Mouse (Mus musculus): ENCODE measurements around the gene Pdzk1. TPM values are rescaled to one million over a fixed set of nuclear protein-coding genes. Genes with fewer than 3 reads are reported as not detected.

Gene Pdzk1
- polyA plus RNA-seq, 1 experiment = 2.4 TPM

DNA sequence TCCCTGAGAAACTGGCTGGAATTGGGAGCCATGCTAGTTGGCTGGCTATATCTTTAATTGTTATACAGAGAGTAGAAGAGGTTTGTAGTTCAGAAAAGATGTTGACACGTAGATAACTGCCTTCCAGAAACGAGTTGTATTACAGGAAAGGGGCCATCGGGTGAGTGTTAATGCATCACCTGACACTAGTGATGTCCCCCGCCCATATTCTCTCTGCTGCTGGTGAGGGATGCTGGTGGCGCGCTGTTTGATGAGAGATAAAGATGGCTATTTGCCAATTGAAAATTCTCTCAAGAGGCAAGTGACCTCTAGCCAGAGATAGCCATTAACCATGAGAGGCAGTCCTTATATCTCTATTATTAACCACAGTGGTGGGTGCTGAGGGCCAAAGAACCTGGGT lies 23.5 kb downstream of the Pdzk1 start:
- H3K4me1 ChIP-seq (ENCODE audit: control insufficient read depth, insufficient read depth, low read length) = peaks cover 4% of the 10 kb centered on the region
- H3K9ac ChIP-seq (ENCODE audit: low read depth, poor library complexity, severe bottlenecking) = no peak overlapping the region
- H3K27me3 ChIP-seq (ENCODE audit: control insufficient read depth, insufficient read depth, low read length, poor library complexity, severe bottlenecking) = no peaks in the 10 kb centered on the region
- no peak overlapping the region for H3K27ac ChIP-seq (ENCODE audit: insufficient read depth, low read length)
- H3K4me3 ChIP-seq (ENCODE audit: low read depth, low read length) = no peak overlapping the region
- no peak for TF ChIP-seq POLR2A (IDR thresholded peaks at IDR 0.05; ENCODE audit: insufficient read depth, low read length)
- TF ChIP-seq EP300 (IDR thresholded peaks at IDR 0.05; ENCODE audit: insufficient read depth, low read depth, low read length) = no peak
- TF ChIP-seq CTCF (IDR thresholded peaks at IDR 0.05; ENCODE audit: low read depth, low read length) = no peak
- no peaks in the 10 kb centered on the region for H3K9me3 ChIP-seq (replicated peaks; ENCODE audit: control insufficient read depth, insufficient read depth, low read length, poor library complexity, severe bottlenecking)
- no peaks in the 10 kb centered on the region for H3K36me3 ChIP-seq (ENCODE audit: control insufficient read depth, insufficient read depth, low read length, poor library complexity, severe bottlenecking)

DNA sequence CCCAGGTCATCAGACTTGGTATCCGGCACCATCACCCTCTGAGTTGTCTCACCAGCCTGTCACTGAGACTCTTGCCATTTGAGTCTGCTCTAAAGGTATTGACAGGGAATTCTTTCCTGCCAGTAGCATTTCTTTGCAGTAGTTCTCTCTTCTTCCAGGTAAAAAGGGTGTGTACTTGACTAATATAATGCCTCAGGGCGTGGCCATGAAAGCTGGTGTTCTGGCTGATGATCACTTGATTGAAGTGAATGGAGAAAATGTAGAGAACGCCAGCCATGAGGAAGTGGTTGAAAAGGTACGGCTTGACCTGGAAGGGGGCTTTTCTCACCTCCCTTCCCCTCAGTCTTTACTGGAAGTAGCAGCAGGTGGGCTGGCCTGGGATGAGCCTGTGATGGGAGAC lies 25.3 kb downstream of the Pdzk1 start:
- TF ChIP-seq POLR2A (IDR thresholded peaks at IDR 0.05; ENCODE audit: insufficient read depth, low read length) = no peak
- no peak for TF ChIP-seq EP300 (IDR thresholded peaks at IDR 0.05; ENCODE audit: insufficient read depth, low read depth, low read length)
- TF ChIP-seq CTCF (IDR thresholded peaks at IDR 0.05; ENCODE audit: low read depth, low read length) = no peak
- Histone ChIP-seq H3K36me3 (ENCODE audit: control insufficient read depth, insufficient read depth, low read length, poor library complexity, severe bottlenecking) (no peaks in the 10 kb centered on the region), H3K27me3 (ENCODE audit: control insufficient read depth, insufficient read depth, low read length, poor library complexity, severe bottlenecking) (no peaks in the 10 kb centered on the region), H3K27ac (ENCODE audit: insufficient read depth, low read length) (no peak overlapping the region), H3K9me3 (replicated peaks; ENCODE audit: control insufficient read depth, insufficient read depth, low read length, poor library complexity, severe bottlenecking) (no peaks in the 10 kb centered on the region), H3K4me1 (ENCODE audit: control insufficient read depth, insufficient read depth, low read length) (no peaks in the 10 kb centered on the region), H3K9ac (ENCODE audit: low read depth, poor library complexity, severe bottlenecking) (no peak overlapping the region), H3K4me3 (ENCODE audit: low read depth, low read length) (no peak overlapping the region)

DNA sequence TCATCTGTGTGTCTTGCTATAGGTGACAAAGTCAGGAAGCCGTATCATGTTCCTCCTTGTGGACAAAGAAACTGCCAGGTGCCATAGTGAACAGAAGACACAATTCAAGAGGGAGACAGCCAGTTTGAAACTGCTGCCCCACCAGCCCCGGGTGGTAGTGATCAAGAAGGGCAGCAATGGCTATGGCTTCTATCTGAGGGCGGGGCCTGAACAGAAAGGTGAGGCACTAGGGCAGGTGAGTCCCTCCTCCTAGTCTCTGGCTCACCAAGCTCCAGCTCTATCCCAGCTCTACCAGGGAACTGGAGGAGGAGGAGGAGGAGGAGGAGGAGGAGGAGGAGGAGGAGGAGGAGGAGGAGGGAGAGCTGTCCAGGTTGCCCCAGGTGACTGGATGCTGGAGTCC lies 26.7 kb downstream of the Pdzk1 start:
- H3K4me1 ChIP-seq (ENCODE audit: control insufficient read depth, insufficient read depth, low read length) = no peaks in the 10 kb centered on the region
- H3K36me3 ChIP-seq (ENCODE audit: control insufficient read depth, insufficient read depth, low read length, poor library complexity, severe bottlenecking) = no peaks in the 10 kb centered on the region
- H3K9ac ChIP-seq (ENCODE audit: low read depth, poor library complexity, severe bottlenecking) = no peak overlapping the region
- no peak overlapping the region for H3K27ac ChIP-seq (ENCODE audit: insufficient read depth, low read length)
- no peaks in the 10 kb centered on the region for H3K9me3 ChIP-seq (replicated peaks; ENCODE audit: control insufficient read depth, insufficient read depth, low read length, poor library complexity, severe bottlenecking)
- no peak overlapping the region for H3K4me3 ChIP-seq (ENCODE audit: low read depth, low read length)
- TF ChIP-seq CTCF (IDR thresholded peaks at IDR 0.05; ENCODE audit: low read depth, low read length) (no peak), POLR2A (IDR thresholded peaks at IDR 0.05; ENCODE audit: insufficient read depth, low read length) (no peak), EP300 (IDR thresholded peaks at IDR 0.05; ENCODE audit: insufficient read depth, low read depth, low read length) (no peak)
- no peaks in the 10 kb centered on the region for H3K27me3 ChIP-seq (ENCODE audit: control insufficient read depth, insufficient read depth, low read length, poor library complexity, severe bottlenecking)

DNA sequence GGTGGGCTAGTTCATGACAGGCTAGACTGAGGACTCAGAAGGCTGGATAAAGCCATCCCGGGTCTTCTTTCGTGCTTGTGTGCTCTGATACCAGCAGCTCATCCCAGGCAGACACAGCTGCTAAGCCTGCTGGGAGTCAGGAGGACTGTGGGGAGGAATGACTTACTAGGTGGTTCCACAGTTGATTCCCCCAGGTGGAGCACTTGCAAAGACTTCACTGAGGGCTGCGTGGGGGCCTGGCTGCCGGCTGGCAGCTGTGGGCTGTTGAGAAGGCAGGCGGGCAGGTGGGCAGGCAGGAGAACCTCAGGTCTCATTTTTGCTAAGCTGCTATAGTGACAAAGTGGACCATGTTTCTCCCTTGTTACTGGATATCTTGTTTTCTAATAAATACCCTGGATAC lies 31.4 kb downstream of the Pdzk1 start:
- no peaks in the 10 kb centered on the region; the same call in 1 of the 2 replicates for H3K9me3 ChIP-seq (replicated peaks; ENCODE audit: control insufficient read depth, insufficient read depth, low read length, poor library complexity, severe bottlenecking)

DNA sequence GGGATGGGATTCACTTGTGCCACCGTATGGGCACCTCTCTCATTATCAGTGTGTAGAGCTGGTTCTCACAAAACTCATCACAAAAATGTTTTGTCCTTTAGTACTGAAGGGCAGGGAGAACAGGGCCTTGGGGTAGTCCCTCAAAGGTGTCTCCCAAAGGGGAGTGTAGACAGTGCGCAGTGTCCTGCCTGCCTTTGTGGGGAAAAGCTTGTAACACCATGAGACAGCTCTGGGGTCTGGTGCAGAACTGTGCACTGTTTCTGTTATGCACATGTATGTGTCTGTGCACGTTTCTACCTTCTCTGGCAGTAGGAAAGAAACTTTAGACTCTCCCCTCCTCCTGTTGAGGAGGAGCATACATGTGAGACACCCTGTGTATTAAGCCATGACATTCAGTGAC lies 38.8 kb downstream of the Pdzk1 start:
- Histone ChIP-seq H3K27me3 (ENCODE audit: control insufficient read depth, insufficient read depth, low read length, poor library complexity, severe bottlenecking) (no peaks in the 10 kb centered on the region), H3K4me1 (ENCODE audit: control insufficient read depth, insufficient read depth, low read length) (no peaks in the 10 kb centered on the region), H3K36me3 (ENCODE audit: control insufficient read depth, insufficient read depth, low read length, poor library complexity, severe bottlenecking) (peaks cover 9% of the 10 kb centered on the region), H3K9me3 (replicated peaks; ENCODE audit: control insufficient read depth, insufficient read depth, low read length, poor library complexity, severe bottlenecking) (no peaks in the 10 kb centered on the region), H3K4me3 (ENCODE audit: low read depth, low read length) (no peak overlapping the region), H3K27ac (ENCODE audit: insufficient read depth, low read length) (no peak overlapping the region), H3K9ac (ENCODE audit: low read depth, poor library complexity, severe bottlenecking) (no peak overlapping the region)
- TF ChIP-seq CTCF (IDR thresholded peaks at IDR 0.05; ENCODE audit: low read depth, low read length) (no peak), EP300 (IDR thresholded peaks at IDR 0.05; ENCODE audit: insufficient read depth, low read depth, low read length) (no peak), POLR2A (IDR thresholded peaks at IDR 0.05; ENCODE audit: insufficient read depth, low read length) (no peak)

More for the DNA sequence above, 31.4 kb downstream of the Pdzk1 start:
- Histone ChIP-seq H3K27me3 (ENCODE audit: control insufficient read depth, insufficient read depth, low read length, poor library complexity, severe bottlenecking) (no peaks in the 10 kb centered on the region), H3K4me3 (ENCODE audit: low read depth, low read length) (no peak overlapping the region), H3K27ac (ENCODE audit: insufficient read depth, low read length) (no peak overlapping the region), H3K4me1 (ENCODE audit: control insufficient read depth, insufficient read depth, low read length) (no peaks in the 10 kb centered on the region), H3K9ac (ENCODE audit: low read depth, poor library complexity, severe bottlenecking) (no peak overlapping the region), H3K36me3 (ENCODE audit: control insufficient read depth, insufficient read depth, low read length, poor library complexity, severe bottlenecking) (no peaks in the 10 kb centered on the region)
- TF ChIP-seq EP300 (IDR thresholded peaks at IDR 0.05; ENCODE audit: insufficient read depth, low read depth, low read length) = no peak
- TF ChIP-seq CTCF (IDR thresholded peaks at IDR 0.05; ENCODE audit: low read depth, low read length) = no peak
- no peak for TF ChIP-seq POLR2A (IDR thresholded peaks at IDR 0.05; ENCODE audit: insufficient read depth, low read length)

DNA sequence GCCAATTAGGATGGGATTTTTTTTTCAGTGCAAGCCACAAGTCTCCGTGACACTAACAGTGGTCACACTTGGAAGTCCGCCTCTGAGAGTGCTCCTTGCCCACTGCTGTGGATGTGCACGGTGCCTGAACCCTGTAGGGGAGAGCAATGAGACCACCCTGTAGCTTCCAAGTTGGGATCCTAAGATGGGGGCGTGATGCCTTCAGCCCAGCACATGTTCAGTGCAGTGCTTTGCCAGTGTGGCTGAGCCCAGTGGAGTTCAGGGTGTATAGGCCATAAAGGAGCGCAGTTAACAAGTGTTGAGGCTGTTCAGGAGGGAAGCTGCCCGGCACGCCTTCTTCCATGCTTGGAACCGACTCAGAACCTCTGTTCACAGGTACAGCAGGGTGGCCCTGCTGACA lies 39.5 kb downstream of the Pdzk1 start:
- H3K27ac ChIP-seq (ENCODE audit: insufficient read depth, low read length) = no peak overlapping the region
- H3K27me3 ChIP-seq (ENCODE audit: control insufficient read depth, insufficient read depth, low read length, poor library complexity, severe bottlenecking) = no peaks in the 10 kb centered on the region
- no peak overlapping the region for H3K4me3 ChIP-seq (ENCODE audit: low read depth, low read length)
- TF ChIP-seq POLR2A (IDR thresholded peaks at IDR 0.05; ENCODE audit: insufficient read depth, low read length) = no peak
- no peak for TF ChIP-seq CTCF (IDR thresholded peaks at IDR 0.05; ENCODE audit: low read depth, low read length)
- no peaks in the 10 kb centered on the region for H3K9me3 ChIP-seq (replicated peaks; ENCODE audit: control insufficient read depth, insufficient read depth, low read length, poor library complexity, severe bottlenecking)
- H3K9ac ChIP-seq (ENCODE audit: low read depth, poor library complexity, severe bottlenecking) = no peak overlapping the region
- peaks cover 16% of the 10 kb centered on the region for H3K36me3 ChIP-seq (ENCODE audit: control insufficient read depth, insufficient read depth, low read length, poor library complexity, severe bottlenecking)
- no peaks in the 10 kb centered on the region for H3K4me1 ChIP-seq (ENCODE audit: control insufficient read depth, insufficient read depth, low read length)

Measured in ES-Bruce4 (cell line).